Mouse (Mus musculus): Measurements from ENCODE around the gene Tnip1. TPM values are rescaled to one million over a fixed set of nuclear protein-coding genes. Genes with fewer than 3 reads are reported as not detected.
"Not testable (repeated sequence)": the region's sequence is repeated elsewhere in the genome, so short reads cannot be mapped to it uniquely, and the experiment has no call there.

The Tnip1 gene
- total RNA-seq, 1 experiment from 2014 or later = 97.1 TPM

DNA sequence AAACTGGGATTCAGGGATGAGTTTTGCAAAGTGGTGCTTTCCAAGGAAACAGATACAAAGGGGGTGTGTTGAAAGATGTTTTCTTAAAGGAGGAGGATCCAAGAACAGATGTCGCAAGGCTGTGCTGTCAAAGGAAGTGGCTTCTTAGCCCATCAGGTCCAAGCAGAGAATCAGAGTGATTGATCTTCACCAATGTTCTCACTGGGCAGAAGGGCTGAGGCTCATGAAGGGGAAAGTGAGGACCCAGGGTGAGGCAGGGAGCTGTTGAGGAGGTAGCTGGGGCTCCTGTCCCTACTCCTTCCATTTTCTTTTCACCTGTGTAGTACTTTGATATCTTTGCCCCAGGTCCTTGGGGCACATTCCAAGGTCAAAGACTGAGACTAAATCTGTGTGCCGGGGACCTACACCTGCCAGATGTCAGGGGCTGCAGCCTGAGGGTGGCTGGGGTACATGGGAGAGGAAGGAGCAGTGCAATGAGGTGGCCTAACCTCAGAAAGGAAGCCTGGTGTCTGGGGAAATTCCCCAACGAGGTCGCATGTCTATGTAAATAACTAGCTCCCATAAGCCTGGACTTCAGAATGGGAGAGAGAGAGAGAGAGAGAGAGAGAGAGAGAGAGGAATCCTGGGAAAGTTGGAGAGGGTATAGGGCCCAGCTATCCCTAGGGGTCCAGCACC is 9.5 kb upstream of the Tnip1 start:
- no peak for DNase-seq

DNA sequence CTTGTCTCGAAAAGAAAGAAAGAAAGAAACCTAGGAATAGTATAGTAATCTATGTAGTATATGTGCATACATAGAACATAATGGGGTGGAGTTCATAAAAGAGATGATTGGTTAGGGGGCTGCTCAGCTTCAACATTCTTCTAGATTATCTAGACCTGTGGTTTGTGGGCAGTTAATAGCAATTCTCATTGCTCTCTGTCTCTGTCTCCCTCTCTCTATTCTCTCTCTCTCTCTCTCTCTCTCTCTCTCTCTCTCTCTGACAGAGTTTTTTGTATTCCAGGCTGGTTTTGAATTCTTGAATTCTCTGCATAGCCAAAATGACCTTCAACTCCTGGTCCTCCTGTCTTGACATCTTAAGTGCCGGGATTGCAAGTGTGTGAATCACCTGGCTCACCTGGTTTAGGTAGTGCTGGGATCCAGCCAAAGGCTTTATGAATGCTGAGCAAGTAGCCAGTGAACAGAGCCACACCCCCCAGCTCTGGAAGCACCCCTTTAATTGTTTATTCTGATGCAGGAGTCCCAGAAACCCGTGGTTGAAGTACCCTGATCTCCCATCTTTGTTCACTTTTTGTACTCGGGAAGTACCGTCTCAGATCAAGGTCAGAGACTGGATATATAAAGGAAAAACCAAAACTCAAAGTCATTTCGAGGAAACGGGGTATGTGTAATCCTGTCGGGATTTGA is 8.8 kb upstream of the Tnip1 start:
- no peak for DNase-seq

DNA sequence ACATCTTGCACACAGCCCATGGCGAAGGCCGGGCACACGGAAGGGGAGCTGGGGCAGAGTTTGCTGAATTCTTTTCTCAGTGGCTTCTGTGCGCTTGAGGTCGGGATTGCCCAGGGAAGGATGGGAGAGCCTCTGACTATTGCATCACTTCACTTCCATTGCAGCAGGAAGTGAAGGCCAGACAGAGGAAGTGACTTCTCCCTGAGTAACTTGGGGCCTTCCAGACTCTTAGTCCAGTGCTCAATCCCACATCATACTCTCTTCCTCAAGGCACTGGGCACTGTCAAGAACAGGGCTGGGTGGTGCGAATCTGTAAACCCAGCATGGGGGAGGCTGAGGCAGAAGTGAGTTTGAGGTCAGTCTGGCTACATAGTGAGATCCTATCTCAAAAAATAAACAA is 2.5 kb upstream of the Tnip1 start:
- DNase-seq = no peak

DNA sequence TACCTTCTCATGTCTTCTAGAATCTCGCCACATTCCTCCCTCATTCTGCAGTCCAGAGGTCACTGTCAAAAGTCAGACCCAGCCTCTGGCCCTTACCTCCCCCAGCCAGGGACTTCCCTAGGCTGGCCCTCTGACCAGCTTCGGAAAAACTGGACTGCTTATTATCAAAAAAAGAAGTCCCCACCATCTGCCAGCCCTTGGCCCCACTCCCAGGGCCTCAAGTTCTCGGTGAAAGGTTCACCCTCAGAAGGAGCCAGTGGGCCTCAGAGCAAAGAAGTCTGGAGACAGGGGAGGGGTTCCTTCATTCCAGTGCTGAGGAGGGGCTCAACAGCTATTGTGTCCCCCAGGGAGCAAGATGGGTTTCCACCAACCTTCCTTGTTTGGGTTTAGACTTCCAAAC is 796 bp downstream of the Tnip1 start:
- peak; percentile 46 for DNase-seq

DNA sequence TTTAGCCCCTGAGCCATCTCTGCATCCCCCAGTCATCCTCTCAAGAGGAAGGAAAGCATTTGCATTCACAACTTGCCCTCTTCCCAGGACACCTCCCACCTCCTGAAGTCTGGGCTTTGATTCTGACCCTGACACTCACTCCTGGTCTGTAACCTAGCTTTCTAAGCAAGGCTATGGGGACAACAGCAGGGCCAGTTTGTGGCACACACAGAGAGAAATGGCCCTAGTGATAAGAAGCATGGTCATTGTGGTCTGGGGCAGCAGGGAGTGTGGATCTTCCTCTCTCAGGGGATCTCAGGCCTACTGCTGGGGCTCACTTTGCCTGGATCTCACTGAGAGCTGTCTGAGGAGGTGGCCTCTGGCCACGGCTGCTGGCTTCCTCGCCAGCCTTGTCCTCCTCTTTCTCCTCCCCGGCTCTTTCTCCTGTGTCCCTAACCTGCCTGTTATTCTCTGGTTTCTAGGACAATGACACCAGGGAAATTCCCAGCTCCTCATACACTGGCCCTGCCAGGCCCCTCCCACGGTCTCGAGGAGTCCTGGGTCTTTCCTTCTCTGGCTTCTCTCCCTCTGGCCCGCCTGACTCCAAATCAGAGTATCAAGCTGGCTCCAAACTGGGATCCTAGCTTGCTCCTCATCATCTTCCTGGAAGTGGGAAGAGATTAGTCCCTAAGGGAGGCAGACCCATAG is 1.4 kb downstream of the Tnip1 start:
- no peak for DNase-seq

DNA sequence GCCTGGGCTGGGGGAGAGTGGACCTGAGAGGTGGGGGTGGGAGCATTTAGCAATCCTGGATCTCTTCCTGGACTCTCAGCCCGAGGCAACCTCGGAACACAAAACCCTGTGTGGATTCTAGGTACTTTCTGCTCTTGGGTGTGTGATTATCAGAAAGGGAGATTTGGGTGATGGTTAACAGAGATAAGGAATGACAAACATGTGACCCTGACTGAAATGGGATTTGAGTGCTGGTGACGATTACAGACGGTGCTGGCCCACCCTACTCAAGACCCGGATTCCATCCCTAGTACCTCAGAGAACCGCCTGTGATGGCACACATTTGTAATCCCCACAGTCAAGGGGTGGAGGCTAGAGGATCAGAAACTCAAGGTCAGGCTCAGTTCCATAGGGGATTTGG is 2.5 kb downstream of the Tnip1 start:
- DNase-seq = no peak

DNA sequence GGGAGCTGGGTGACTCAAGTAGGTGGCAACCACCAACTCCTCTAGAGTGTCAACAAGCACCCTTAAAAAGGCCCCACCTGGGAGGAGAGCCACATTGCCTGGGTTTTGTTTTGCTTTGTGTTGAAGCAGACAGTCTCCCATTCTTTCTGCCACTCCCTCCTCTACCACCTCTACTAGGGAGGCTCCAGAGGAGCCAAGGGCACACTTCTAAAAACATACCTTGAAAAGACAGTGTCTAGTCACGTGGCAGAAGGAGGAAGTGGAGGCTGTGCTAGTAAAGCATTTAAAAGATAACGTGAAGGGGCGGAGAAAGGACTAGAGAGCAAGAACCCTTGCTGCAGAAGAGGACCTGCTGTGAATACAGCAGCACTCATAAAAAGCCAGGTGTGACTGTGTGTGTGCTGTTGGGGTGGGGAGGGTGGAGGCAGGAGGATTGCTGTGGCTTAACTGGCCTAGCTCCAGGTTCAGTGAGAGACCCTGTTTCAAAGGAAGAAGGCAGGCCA is 4.1 kb downstream of the Tnip1 start:
- DNase-seq = no peak

DNA sequence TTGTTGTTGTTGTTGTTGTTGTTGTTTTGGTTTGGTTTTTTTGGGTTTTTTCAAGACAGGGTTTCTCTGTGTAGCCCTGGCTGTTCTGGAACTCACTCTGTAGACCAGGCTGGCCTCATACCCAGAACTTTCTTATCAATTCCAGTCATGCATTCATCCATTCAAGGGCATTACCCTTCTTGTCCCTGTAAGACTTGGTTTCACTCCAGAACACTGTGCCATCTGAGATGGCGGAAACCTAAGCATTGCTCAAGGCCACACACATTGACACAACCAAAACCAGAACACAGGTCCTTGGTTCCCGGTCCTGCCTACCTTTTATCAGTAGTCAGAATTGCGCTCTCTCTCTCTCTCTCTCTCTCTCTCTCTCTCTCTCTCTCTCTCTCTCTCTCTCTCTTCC is 5.0 kb downstream of the Tnip1 start:
- DNase-seq = not testable (repeated sequence)

DNA sequence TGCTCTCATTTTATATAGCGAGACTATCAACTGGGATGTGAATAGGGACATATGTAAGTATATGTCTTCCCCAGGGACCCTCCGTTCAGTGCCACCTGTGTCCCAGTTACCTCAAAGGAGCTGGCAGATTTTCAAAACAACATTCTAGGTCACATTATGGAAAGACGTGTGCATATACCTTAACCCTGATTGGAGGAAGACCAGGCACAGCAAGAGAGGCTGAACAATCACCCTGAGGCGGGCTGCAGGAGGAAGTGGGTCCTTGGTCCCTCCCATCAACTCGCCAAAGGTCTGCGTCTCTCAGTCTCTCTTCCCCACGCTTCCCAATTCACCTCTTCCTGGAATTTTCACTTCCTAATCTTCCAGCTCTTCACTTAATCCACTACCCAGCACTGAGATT is 5.8 kb downstream of the Tnip1 start:
- DNase-seq = no peak

DNA sequence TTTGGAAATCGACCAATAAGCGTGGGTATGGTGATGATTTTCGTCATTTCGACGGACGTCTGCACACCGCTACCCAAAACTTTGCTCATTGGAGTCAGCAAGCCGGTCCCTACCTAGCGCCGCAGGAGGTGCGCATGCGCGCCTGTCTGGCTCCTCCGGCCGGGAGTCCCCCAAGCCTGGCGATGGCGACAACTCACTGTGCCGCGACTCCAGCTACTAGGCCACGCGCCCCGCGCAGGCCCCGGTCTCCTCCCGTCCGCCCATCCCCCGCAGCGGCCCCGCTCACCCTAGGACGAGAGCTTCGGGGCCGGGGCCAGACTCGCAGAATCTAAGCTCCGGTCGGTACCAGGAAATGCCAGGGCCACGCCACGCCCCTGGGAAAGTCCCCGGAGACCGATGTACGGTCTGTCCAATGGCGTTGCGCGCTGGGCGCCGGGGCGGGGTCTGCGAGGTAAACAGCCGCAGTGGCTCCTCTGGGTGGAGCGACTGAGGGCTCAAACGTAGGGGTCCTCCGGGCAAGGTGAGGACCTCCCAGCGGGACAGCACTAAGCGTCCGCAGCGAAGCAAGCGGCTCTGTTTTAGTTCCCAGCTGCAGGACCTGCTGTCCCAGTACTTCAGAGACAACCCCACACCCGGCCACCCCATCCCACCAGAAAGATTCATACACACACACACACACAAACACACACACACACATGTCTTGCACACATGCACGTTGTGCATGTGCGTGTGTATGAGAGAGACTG is 6.8 kb downstream of the Tnip1 start:
- DNase-seq = peak; percentile 99

DNA sequence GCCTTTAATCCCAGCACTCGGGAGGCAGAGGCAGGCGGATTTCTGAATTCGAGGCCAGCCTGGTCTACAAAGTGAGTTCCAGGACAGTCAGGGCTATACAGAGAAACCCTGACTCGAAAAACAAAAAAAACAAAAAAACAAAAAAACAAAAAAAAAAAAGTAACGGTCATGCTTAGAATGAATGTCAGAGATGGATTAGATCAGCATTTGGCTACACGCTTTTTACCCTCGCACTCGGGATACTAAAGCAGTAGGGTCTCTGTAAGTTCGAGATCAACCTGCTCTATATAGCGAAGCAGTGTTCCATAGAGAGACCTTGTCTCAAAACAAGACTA is 7.3 kb downstream of the Tnip1 start:
- DNase-seq = not testable (repeated sequence)

DNA sequence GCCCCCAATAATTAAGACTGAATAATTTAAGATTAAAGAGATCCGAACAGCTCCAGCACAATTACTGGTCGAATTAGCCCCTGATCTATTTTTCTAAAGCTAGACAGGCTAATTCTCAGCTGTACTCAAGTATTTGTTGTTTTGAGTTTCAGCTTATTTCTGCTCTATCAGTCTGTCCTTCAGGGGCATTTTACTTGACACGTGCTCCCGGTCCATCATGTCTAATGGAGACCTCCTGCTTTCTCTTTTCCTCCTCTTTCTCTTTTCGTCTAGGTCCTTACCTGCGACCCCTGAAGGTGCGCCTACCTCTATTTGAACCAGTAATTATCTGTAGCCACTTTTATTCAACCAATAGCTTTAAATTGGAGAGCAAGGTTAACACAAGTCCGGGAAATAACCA is 8.0 kb downstream of the Tnip1 start:
- DNase-seq = no peak

DNA sequence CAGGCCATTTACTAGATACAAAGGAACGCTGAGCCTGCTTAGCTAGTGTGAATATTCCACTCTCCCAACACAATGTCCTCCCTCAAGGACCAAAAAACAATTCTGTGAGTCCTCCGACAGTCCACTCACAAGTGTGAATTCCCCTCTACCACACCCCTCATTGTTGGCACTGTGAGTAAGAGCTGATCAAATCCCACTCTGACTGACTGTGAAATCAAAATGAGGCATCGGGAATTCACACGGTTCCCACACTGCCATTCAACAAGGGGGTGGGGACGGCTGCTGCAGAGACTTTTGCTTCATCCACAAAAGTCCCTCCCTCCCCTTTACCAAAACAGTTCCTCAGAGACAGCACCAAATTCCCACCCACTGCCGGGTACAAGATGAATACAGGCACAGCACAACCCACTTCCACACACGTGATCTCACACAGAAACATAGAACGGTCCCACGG is 8.7 kb downstream of the Tnip1 start:
- no peak for DNase-seq

DNA sequence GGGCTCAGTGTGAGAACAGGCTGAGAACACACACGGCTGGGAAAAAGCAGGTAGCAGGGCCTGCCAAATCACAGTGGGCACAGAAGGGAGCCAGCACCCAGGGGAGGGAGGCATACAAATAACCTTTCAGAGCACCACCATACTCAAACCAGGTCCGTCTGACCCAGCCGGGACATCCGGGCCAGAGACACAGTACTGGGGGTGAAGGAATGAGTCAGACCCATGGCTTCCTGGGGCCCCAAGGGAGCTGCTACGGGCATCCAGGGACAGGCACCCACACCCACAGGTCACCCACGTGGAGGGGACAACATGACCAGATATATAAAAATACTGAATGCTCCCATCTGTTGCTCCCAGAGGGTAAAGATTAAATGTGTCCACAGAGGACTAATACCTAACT is 10.1 kb downstream of the Tnip1 start:
- no peak for DNase-seq

DNA sequence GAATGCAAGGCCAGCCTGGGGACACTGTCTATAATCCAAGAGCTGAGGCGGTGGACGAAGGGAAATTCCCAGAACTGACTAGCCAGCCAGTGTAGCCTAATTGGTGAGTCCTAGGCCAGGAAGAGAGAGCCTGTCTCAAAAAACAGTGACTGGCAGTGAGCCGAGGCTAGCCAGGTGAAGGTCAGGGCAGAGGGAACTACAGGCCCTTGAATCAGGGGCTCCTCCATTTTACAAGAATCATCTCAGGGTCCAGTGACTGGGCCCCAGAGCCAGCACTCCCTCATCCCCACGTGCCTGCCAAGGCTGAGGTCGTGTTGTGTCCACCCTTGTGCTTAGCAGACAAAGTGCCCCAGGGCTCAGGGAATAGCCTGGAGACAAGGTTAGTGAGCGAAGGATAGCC is 12.0 kb downstream of the Tnip1 start:
- peak; percentile 46 for DNase-seq

DNA sequence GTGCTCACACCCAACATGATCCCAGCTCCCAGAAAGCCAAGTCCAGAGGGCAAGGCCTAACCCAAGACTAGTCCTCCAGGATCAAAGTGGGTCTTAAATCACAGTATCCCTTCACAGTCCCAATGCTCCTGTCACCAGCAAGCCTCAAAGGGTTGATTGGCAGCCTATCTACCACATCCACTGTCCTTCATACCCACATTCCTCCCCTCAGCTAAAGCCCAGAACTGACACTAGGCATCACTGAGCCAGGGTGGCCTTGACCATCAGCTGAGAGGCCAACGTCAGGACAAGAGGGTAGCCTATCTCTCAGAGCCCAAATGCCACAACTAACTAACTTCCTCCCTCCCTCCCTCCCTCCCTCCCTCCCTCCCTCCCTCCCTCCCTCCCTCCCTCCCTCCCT is 13.0 kb downstream of the Tnip1 start:
- no peak for DNase-seq

DNA sequence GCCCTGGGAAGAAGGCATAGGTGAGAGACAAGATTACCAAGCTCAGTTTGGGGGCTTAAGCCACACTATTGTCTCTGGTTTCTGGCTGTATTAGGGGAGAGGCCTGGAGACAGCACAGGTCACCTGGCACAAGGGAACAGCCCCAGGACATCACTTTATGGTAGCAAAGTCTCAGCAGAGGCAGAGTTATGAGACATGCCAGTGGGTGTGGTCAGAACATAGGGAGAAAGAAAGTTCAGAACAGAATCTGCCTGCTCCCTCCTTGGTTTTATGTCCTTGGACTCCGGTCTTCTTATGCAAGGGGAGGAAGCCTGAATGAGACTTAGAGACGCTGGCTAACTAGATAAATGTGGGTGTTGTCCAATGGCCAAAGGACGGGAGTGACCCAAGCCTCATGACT is 18.0 kb downstream of the Tnip1 start:
- no peak for DNase-seq

DNA sequence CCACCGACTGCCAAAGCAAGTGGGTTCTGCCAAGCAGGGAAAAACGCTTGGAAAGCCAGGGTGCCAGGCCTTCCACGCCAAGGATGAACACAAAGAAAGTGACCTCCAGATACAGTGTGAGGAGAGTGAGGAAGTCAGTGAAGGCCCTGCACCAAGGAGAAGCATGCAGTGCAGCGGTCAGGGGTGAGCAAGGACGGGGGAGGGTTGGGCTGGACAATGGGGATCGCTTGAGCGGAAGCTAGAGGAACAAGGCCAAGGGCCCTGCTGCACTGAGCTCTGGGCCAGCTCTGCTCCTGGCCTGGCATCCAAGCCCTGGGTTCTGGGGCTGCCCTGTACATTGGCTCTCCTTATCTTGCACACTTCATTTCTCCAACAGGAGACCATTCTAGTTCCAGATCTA is 22.7 kb downstream of the Tnip1 start:
- peak; percentile 57 for DNase-seq

DNA sequence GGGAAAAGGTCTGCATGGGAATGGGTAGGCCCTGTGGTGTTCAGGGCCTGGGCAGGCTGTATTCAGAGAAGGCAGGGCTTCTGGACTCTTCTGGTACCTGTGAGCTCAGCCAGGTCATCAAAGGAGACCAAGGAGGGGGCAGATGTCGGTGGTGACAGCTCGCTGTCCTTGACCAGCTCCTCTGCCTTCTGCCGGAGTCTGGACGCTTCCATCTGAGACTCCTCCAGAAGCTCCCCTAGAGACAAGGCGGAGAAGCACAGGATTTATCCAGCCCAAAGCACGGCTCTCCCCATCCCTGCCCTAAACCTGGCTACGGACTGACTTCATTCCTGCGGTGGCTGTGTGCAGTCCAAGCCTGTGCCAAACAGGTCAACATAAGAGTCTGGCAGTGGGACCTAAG is 23.2 kb downstream of the Tnip1 start:
- DNase-seq = no peak

DNA sequence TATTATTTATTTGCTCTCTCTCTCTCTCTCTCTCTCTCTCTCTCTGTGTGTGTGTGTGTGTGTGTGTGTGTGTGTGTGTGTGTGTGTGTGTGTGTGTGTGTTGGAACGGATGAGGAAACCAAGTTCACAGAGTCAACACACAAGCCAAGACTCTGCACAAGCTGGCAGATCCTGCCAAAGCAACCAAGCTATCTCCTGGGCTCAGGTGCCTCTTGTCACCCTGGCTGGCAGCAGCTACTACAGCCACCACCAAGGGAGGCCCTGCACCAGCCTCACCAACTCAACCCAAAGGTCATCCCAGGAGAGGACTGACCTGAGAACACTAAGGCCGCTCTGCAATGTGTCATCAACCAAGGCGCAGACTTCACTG is 26.0 kb downstream of the Tnip1 start:
- DNase-seq = no peak

DNA sequence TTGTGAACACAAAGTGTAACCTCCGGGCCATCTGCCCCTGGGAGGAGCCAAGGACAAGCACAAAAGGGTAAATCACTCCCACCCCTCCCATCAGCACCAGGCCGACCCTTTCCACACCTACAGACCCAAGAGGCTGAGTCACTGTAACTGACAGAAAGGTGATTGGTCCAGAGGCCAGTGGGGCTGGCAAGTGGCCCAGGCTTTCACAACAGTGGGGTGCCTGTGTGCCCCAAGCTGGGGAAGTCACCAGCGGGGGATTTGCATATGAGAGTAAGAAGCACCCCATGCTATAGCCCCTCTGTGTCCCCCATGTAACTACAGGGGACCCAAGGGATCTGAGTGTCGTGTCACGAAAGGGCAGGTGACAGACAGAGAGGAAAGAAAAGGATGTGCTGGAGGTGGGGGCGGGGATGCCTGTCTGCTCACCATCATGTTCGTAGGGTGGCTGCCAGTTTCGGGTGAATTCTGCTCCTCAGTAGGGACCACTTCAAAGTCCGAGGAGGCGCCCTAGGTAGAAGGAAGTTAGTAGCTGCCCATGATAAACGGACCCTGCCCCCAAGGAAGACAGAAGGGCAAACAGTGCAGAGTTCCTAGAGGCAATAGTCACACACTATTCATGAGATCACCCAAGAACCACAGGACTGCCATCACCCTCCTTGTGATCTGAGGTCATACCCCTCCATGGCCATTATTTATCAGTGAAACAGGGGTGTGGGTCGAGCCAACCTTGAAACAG is 26.5 kb downstream of the Tnip1 start:
- peak; percentile 84 for DNase-seq

DNA sequence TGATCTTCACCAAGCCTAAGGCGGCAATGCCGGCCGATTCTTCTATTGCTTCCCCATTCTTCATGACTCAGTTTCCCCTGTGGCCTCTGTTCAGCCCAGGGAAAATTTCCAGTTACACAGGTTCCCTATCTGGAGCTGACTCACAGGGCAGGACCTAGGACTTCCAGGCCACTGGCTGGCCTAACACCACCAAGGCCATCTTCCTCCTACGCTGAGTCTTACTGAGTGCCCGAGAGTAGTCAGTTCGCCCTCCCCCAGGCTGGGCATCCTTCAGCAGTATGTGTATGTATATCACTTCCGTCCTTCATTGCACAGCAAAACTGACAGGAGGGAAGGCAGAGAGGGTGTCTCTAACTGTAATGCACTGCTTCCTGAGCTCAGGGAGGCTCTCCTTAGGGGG is 28.5 kb downstream of the Tnip1 start:
- DNase-seq = peak; percentile 37

All from adrenal gland, postnatal 25 days (tissue).